Comparison of ENCODE assay signal across 12 mouse cellular contexts in the genomic region with DNA sequence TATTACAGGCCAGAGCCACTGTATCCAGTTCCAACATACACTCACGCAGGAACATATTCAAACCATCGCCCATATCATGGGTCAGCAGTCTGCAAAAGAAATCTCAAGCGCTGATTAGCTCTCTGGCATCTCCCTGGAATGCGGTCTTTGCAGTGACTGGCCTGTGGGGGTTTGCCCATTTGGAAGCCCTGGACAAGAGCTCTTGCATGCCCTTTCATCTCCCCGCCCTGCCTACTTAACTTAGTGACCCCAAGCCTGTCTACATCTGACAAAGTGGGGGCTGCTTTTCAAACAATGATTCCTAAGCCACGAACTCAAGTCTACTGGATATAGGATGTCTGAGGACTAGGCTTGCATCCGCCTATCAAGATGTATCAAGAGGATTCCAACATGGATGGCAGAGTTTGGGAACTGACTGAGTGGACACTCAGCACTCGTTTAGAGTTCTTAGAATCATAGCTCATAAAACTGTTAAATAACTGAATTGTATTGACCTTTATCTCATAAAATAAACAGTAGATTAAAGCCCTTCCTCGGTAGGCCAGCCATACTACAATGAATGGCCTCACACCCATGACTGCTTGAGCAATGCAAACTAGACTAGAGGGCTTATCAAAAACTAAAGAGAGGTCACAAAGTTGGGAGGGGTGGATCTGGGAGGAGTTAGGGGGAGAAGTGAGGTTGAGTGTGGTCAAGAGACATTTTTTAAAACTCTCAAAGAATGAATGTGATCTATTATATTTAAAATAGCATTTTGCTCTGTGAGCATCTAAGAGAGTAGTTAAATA.
"Had no signal": no experiment of that assay in that cellular context is flagged by ENCODE, and none has a peak within 500 bp of the region (broad histone marks: within the 10 kb centered on the region; RNA-seq: fewer than 3 reads in every experiment).

No protein-coding gene starts in this region.

- H3K4me3 ChIP-seq: left cerebral cortex, adult 2 months; limb, embryonic 10.5 days; liver, embryonic 15.5 days; midbrain, embryonic 10.5 days; myocyte; neural tube, embryonic 15.5 days had no signal

- DNase-seq: kidney, adult 11 months; kidney, adult 9 months; kidney, postnatal 14 days; midbrain, embryonic 14.5 days; thymus, postnatal 36 days had no signal

- H3K36me3 ChIP-seq: limb, embryonic 10.5 days; liver, embryonic 15.5 days; midbrain, embryonic 10.5 days; neural tube, embryonic 15.5 days had no signal

- H3K27me3 ChIP-seq: liver, embryonic 15.5 days; neural tube, embryonic 15.5 days had no signal

- H3K9ac ChIP-seq: liver, embryonic 15.5 days; neural tube, embryonic 15.5 days had no signal

- H3K9me3 ChIP-seq: limb, embryonic 10.5 days; liver, embryonic 15.5 days; midbrain, embryonic 10.5 days; neural tube, embryonic 15.5 days had no signal

- H3K4me1 ChIP-seq: liver, embryonic 15.5 days had no signal

- H3K4me2 ChIP-seq: liver, embryonic 11.5 days; liver, embryonic 15.5 days; neural tube, embryonic 15.5 days had no signal

- H3K27ac ChIP-seq: left cerebral cortex, adult 2 months; limb, embryonic 10.5 days; liver, embryonic 15.5 days; midbrain, embryonic 10.5 days; neural tube, embryonic 15.5 days had no signal
